Mouse (Mus musculus) hindbrain, embryonic 15.5 days (tissue): ENCODE results near the gene Zbtb48. TPM values are rescaled to one million over a fixed set of nuclear protein-coding genes. Genes with fewer than 3 reads are reported as not detected.

ENCODE experiments used
- ATAC-seq: fragments of 200-750 bp; cut with Nextera tagmentation; 2 replicates; pipeline ENCODE4 v1.8.0; 2017; ENCODE audit warnings: low read depth, moderate number of reproducible peaks, moderate TSS enrichment; ENCODE audit not compliant: low FRiP score
- H3K27ac ChIP-seq: fragments of 300-500 bp; sonication (generic); replicated peaks from 2 replicates; pipeline ENCODE4 v1.5.1; 2015; ENCODE audit warnings: mild to moderate bottlenecking, inconsistent platforms
- H3K27me3 ChIP-seq: fragments of 300-500 bp; sonication (generic); 2 replicates; pipeline ENCODE4 v1.6.1; 2015; ENCODE audit warnings: control low read depth, inconsistent platforms
- H3K36me3 ChIP-seq: fragments of 300-500 bp; sonication (generic); 2 replicates; pipeline ENCODE4 v1.6.1; 2015; ENCODE audit warnings: control low read depth, inconsistent platforms
- H3K4me1 ChIP-seq: fragments of 300-500 bp; sonication (generic); replicated peaks from 2 replicates; pipeline ENCODE4 v1.6.1; 2015; ENCODE audit warnings: control low read depth, inconsistent platforms
- H3K4me2 ChIP-seq: fragments of 300-500 bp; sonication (generic); 2 replicates; pipeline ENCODE4 v1.6.1; 2015; ENCODE audit warnings: moderate library complexity, mild to moderate bottlenecking, inconsistent platforms
- H3K4me3 ChIP-seq: fragments of 300-500 bp; sonication (generic); 2 replicates; pipeline ENCODE4 v1.5.1; 2015; ENCODE audit warnings: mild to moderate bottlenecking, inconsistent platforms
- H3K9ac ChIP-seq: fragments of 300-500 bp; sonication (generic); 2 replicates; pipeline ENCODE4 v1.6.1; 2015; ENCODE audit warnings: inconsistent platforms
- H3K9me3 ChIP-seq: fragments of 300-500 bp; sonication (generic); 2 replicates; pipeline ENCODE4 v1.6.1; 2016; ENCODE audit warnings: control low read depth, inconsistent platforms
- WGBS: fragments of 180-500 bp; shearing (Covaris S2); methylation state at CpG from one replicate; pipeline ENCODE4 v1.1.7; 2015; 5-methylcytosine and 5-hydroxymethylcytosine counted together
- polyA plus RNA-seq: library from polyadenylated mRNA; unstranded; fragments of >200 nt; fragmentation: Nextera tagmentation; extraction: Ambion mirVana; gene quantifications from 2 replicates; pipeline ENCODE4 v1.2.1, GENCODE M21; 2015

Gene Zbtb48
- polyA plus RNA-seq, 1 experiment from 2014 or later = 18.5 TPM

DNA sequence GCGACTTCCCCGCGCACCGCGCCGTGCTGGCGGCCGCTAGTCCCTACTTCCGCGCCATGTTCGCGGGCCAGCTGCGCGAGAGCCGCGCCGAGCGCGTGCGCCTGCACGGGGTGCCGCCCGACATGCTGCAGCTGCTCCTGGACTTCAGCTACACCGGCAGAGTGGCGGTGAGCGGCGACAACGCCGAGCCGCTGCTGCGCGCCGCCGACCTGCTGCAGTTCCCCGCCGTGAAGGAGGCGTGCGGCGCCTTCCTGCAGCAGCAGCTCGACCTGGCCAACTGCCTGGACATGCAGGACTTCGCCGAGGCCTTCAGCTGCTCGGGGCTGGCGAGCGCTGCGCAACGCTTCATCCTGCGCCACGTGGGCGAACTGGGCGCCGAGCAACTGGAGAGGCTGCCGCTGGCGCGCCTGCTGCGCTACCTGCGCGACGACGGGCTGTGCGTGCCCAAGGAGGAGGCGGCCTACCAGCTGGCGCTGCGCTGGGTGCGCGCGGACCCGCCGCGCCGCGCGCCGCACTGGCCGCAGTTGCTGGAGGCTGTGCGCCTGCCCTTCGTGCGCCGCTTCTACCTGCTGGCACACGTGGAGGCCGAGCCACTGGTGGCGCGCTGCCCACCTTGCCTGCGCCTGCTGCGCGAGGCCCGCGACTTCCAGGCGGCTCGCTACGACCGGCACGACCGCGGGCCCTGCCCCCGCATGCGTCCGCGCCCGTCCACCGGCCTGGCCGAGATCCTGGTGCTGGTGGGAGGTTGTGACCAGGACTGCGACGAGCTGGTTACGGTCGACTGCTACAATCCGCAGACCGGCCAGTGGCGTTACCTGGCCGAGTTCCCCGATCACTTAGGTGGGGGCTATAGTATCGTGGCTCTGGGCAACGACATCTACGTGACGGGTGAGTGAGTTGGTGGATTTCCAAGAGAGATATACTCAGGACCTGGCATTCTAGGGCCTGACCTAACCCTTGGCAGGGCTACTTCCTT is 18.1 kb downstream of the Zbtb48 start:
- Histone ChIP-seq H3K9me3 (no peaks in the 10 kb centered on the region), H3K9ac (peak overlapping the region; percentile 59), H3K4me1 (peaks cover 38% of the 10 kb centered on the region), H3K4me2 (peak overlapping the region; percentile 99), H3K4me3 (peak overlapping the region; percentile 69), H3K36me3 (0 out of 2 replicates have a peak, but pooled peaks cover 3% of the 10 kb centered on the region), H3K27ac (peak overlapping the region; percentile 80), H3K27me3 (peaks cover 23% of the 10 kb centered on the region)
- peak; percentile 78 for ATAC-seq
- under 1% methylated on average over 106 of the region's 115 CpGs for WGBS

DNA sequence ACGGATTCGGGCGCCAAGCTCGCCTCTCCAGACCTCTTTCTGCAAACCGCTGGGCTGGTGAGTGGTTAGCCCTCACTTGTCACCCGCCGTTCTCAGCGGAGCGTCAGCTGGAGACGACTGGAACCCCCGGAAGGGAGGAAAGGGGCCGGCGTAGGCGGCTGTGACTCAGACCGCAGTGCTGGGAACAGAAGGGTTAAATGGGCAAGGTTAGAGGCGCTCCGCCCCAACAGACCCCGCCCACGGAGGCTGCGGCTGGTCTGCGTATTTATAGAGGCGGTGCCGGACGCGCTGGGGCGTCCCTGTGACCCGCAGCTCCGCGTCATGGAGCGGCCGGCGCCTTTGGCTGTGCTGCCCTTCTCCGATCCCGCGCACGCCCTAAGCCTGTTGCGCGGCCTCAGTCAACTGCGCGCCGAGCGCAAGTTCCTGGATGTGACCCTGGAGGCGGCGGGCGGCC is 18.8 kb downstream of the Zbtb48 start, which contains the start of gene Klhl21:
TSS of gene Klhl21 (plus strand) at position 182 of the 454 bp plus-strand sequence.
- Histone ChIP-seq H3K27ac (peak within 1 kb of the TSS; percentile 80), H3K36me3 (no peaks in the 10 kb centered on the region), H3K9ac (peak within 1 kb of the TSS; percentile 59), H3K27me3 (peaks cover 23% of the 10 kb centered on the region), H3K4me1 (peaks cover 38% of the 10 kb centered on the region), H3K4me3 (peak within 1 kb of the TSS; percentile 69), H3K4me2 (peak within 1 kb of the TSS; percentile 99), H3K9me3 (no peaks in the 10 kb centered on the region)
- WGBS = under 1% methylated on average over 34 of the region's 45 CpGs
- ATAC-seq = peak; percentile 88

DNA sequence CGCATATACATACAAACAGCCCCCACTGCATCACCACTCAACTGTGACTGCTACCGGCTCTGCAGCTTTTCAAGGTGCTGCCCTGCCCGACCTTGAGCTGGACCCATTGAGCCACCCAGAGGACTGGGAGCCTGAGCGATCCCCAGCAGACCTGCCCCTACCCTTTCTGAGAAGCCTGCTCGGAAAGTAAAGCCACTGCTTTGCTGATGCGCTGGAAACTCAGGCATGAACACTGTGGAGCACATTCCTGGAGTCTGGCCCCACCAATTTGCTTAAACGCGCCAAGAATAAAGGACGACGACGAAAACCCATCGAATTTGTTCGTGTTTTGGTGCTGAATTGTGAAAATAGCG is 19.3 kb downstream of the Zbtb48 start:
- Histone ChIP-seq H3K27me3 (peaks cover 23% of the 10 kb centered on the region), H3K4me3 (peak overlapping the region; percentile 69), H3K27ac (peak overlapping the region; percentile 80), H3K36me3 (no peaks in the 10 kb centered on the region), H3K9ac (peak overlapping the region; percentile 44), H3K4me1 (peaks cover 38% of the 10 kb centered on the region), H3K4me2 (peak overlapping the region; percentile 99), H3K9me3 (no peaks in the 10 kb centered on the region)
- under 1% methylated on average over 14 of the region's 14 CpGs for WGBS
- ATAC-seq = 0 out of 2 replicates have a peak, but pooled peaks have one; percentile 17

DNA sequence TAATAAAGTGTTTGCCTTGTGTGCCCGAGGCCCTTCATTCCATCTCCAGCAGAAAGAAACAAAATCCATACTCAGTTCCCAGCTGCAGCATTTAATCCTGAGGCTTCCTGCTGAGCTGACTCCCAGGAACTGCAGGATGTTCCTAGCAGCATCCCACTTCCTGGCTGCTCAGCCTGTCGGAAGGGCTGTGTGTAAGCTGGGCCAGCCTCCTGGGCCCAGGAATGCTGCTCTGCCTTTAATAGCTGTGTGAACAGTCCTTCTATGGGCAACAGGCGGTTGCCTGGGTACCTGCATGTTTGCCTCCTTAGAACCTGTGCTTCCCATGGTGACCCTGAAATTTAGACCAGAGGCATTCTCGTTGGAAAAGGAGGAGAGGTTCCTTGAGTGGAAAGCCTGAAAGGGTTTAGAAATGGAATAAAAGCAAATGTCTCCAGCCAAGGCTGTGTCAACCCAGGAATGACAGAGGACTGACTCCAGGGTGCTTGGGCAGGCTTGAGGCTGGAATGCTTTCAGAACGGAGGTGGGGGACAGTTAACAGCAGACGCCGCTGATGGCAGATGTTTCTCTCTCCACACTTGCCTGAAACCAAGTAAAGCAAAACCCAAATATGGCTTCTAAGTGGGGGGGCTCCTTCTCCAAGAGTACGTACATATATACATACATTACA is 19.9 kb downstream of the Zbtb48 start:
- WGBS = 5% methylated on average over 8 of the region's 8 CpGs
- ATAC-seq = no peak

DNA sequence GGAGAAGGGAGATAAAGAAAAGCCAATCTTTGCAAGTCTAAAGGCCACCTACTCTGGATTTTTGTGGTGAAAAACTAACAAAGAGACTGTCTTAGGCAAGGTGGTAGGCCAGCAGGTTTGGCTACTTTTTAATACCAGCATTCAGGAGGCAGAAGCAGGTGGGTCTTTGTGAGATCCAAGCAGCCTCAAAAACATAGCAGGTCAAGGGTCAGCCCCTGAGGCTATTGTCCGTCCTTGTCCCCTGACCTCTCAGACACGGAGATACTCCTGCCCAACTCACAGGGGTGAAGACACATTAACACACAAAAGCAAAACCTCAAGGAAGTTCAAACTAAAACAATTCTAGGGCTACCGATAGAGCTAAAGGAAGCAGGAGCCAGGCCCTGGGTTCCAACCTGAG is 20.7 kb downstream of the Zbtb48 start:
- Histone ChIP-seq H3K4me2 (no peak overlapping the region), H3K9me3 (no peaks in the 10 kb centered on the region), H3K36me3 (no peaks in the 10 kb centered on the region), H3K4me1 (peaks cover 38% of the 10 kb centered on the region), H3K27ac (no peak overlapping the region), H3K4me3 (no peak overlapping the region), H3K9ac (no peak overlapping the region), H3K27me3 (peaks cover 23% of the 10 kb centered on the region)
- 18% methylated on average over 3 of the region's 3 CpGs for WGBS
- ATAC-seq = no peak

More for the DNA sequence above, 19.9 kb downstream of the Zbtb48 start:
- peak overlapping the region; percentile 69 for H3K4me3 ChIP-seq
- peaks cover 23% of the 10 kb centered on the region for H3K27me3 ChIP-seq
- no peaks in the 10 kb centered on the region for H3K36me3 ChIP-seq
- H3K27ac ChIP-seq = peak overlapping the region; percentile 80; the same call in 1 of the 2 replicates
- H3K4me1 ChIP-seq = peaks cover 38% of the 10 kb centered on the region
- H3K4me2 ChIP-seq = peak overlapping the region; percentile 99
- H3K9ac ChIP-seq = peak overlapping the region; percentile 44
- H3K9me3 ChIP-seq = no peaks in the 10 kb centered on the region

DNA sequence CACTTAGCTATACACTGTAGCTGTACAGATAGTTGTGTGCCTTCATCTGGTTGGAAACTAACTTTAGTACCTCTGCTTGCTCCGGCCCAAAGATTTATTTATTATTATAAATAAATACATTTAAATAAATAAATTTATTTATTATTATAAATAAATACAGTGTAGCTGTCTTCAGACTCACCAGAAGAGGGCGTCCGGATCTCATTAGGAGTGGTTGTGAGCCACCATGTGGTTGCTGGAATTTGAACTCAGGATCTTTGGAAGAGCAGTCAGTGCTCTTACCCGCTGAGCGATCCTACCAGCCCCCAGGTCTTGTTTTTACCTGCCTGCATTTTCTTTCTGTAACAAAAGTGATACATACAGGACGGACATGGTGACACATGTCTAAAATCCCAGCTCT is 21.3 kb downstream of the Zbtb48 start:
- H3K36me3 ChIP-seq = no peaks in the 10 kb centered on the region
- no peak overlapping the region for H3K4me2 ChIP-seq
- H3K27me3 ChIP-seq = peaks cover 23% of the 10 kb centered on the region
- no peak overlapping the region for H3K9ac ChIP-seq
- WGBS = 78% methylated on average over 6 of the region's 6 CpGs
- H3K9me3 ChIP-seq = no peaks in the 10 kb centered on the region
- no peak overlapping the region for H3K27ac ChIP-seq
- H3K4me3 ChIP-seq = no peak overlapping the region
- no peak for ATAC-seq
- H3K4me1 ChIP-seq = peaks cover 34% of the 10 kb centered on the region

DNA sequence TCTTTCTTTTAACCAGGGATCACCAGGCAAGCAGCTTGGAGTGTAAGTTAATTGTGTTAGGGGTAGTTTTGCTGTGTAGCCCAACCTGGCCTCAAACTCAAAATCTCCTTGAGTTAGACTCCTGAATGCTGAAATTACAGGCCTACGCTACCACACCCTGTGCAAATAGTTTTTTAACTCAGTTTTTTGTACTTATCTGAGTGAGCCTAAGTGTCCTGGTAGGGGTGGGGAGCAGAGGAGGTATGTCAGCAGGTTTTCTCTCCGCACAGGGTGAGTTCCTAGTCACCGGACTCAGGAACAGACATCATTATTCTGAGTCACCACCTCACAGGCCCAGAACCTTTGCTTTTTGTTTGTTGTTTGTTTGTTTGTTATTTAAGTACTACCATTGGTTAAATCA is 25.4 kb downstream of the Zbtb48 start:
- Histone ChIP-seq H3K4me3 (no peak overlapping the region), H3K27ac (no peak overlapping the region), H3K4me1 (peaks cover 10% of the 10 kb centered on the region), H3K4me2 (no peak overlapping the region), H3K27me3 (peaks cover 9% of the 10 kb centered on the region), H3K9me3 (no peaks in the 10 kb centered on the region), H3K9ac (no peak overlapping the region), H3K36me3 (no peaks in the 10 kb centered on the region)
- no peak for ATAC-seq
- WGBS = 91% methylated on average over 3 of the region's 3 CpGs

DNA sequence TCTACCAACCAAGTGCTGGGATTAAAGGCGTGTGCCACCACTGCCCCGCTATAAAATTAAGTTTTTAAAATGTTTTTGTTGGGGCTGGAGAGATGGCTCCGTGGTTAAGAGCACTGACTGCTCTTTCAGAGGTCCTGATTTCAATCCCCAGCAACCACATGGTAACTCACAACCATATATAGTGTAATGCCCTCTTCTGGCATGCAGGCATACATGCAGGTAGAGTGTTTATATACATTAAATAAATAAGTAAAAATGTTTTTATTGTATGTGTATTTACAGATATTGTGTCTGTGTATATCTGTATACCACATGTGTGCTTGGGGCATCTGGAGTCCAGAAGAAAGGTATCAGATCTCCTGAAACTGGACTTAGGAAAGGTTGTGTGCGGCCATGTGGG is 26.1 kb downstream of the Zbtb48 start:
- no peak overlapping the region for H3K4me3 ChIP-seq
- no peak overlapping the region for H3K9ac ChIP-seq
- peaks cover 10% of the 10 kb centered on the region for H3K4me1 ChIP-seq
- no peaks in the 10 kb centered on the region for H3K9me3 ChIP-seq
- peaks cover 2% of the 10 kb centered on the region for H3K27me3 ChIP-seq
- H3K27ac ChIP-seq = no peak overlapping the region
- 69% methylated on average over 4 of the region's 4 CpGs for WGBS
- no peaks in the 10 kb centered on the region for H3K36me3 ChIP-seq
- no peak for ATAC-seq
- no peak overlapping the region for H3K4me2 ChIP-seq

DNA sequence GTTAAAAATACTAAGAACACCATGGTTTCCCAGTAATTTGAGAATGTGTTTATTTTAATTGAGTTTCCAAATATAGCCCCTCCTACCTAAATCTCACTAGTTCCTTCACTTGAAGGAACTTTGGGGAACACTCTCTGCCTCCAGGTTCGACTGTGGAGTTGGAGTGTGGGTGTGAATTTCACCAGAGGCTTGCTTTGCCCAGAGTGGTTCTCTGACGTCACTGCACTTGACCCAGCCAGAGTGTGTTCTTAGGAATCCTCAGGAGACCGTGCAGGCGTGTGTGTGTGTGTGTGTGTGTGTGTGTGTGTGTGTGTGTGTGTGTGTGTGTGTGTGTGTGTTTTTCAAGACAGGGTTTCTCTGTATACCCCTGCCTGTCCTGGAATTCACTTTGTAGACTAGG is 26.6 kb downstream of the Zbtb48 start:
- ATAC-seq = no peak
- Histone ChIP-seq H3K9ac (no peak overlapping the region), H3K27me3 (no peaks in the 10 kb centered on the region), H3K9me3 (no peaks in the 10 kb centered on the region), H3K27ac (no peak overlapping the region), H3K4me1 (peaks cover 10% of the 10 kb centered on the region), H3K4me2 (no peak overlapping the region), H3K36me3 (no peaks in the 10 kb centered on the region), H3K4me3 (no peak overlapping the region)
- 53% methylated on average over 4 of the region's 4 CpGs for WGBS

DNA sequence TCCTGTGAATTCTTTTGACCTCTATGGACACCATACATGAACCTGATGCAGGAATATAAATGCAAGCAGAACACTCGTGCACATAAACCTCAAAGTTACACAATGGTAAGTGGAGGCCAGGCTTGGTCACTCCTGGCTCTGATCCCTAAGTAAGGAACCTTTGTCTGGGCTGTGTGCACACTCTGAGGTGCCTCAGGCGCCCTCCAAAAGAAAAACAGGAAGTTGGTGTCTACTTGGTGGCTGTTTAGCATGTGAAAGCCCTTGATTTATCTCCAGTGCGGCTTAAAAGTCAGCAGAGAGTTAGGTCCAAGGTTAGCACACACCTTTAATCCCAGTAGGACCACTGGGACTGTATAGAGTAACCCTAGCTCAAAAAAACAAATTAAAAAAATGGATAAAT is 28.0 kb downstream of the Zbtb48 start:
- no peaks in the 10 kb centered on the region for H3K36me3 ChIP-seq
- no peak overlapping the region for H3K27ac ChIP-seq
- 78% methylated on average over 3 of the region's 3 CpGs for whole genome bisulfite sequencing
- H3K9me3 ChIP-seq = no peaks in the 10 kb centered on the region
- H3K4me1 ChIP-seq = peaks cover 13% of the 10 kb centered on the region
- no peak overlapping the region for H3K4me3 ChIP-seq
- H3K9ac ChIP-seq = no peak overlapping the region
- no peak overlapping the region for H3K4me2 ChIP-seq
- ATAC-seq = no peak
- no peaks in the 10 kb centered on the region for H3K27me3 ChIP-seq

DNA sequence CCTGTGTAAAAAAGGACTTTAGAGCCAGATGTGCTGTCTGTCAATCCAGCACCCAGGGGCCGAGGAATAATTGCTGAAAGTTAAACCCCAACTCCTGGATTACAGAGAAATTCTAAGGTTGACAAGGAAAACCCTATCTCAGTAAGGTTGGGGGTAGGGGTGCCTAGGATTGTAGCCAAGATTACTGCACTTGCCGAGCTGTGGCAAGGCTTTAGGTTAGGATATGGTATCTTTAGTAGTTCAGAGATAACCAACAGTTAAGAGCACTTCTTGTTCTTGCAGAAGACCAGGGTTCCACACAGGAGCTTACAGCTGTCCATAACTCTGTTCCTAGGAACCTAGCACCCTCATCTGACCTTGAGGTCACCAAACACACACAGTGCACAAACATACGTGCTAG is 29.8 kb downstream of the Zbtb48 start:
- peaks cover 25% of the 10 kb centered on the region for H3K4me1 ChIP-seq
- no peaks in the 10 kb centered on the region for H3K27me3 ChIP-seq
- ATAC-seq = no peak
- H3K4me2 ChIP-seq = peak overlapping the region; percentile 87
- H3K9me3 ChIP-seq = no peaks in the 10 kb centered on the region
- no peak overlapping the region for H3K9ac ChIP-seq
- no peak overlapping the region for H3K27ac ChIP-seq
- 81% methylated on average over 3 of the region's 3 CpGs for WGBS
- H3K36me3 ChIP-seq = no peaks in the 10 kb centered on the region
- H3K4me3 ChIP-seq = 0 out of 2 replicates have a peak overlapping the region, but pooled peaks have one; percentile 99

DNA sequence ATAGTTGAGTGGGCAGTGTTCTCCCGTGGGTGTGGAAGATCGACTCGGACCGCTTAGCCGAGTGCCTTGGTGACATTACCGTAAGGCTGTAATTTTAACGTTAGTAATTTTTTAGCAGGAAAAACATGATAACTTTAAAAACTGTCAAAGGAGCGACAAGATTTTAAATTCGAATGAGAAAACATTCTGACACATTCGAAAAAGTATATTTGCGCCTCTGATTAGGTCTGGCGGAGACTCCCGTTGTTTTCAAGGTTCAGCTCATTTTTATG is 30.6 kb downstream of the Zbtb48 start:
- Histone ChIP-seq H3K27ac (peak overlapping the region; percentile 90), H3K4me1 (peaks cover 25% of the 10 kb centered on the region), H3K4me3 (peak overlapping the region; percentile 99), H3K9ac (peak overlapping the region; percentile 54), H3K36me3 (peaks cover 5% of the 10 kb centered on the region), H3K9me3 (no peaks in the 10 kb centered on the region), H3K4me2 (peak overlapping the region; percentile 87), H3K27me3 (no peaks in the 10 kb centered on the region)
- 5% methylated on average over 13 of the region's 13 CpGs for WGBS
- no peak for ATAC-seq
